Mouse (Mus musculus): ENCODE results near the gene Gm10647.

- TF ChIP-seq CTCF (IDR thresholded peaks at IDR 0.05; ENCODE audit: extremely low read depth, insufficient read depth, insufficient read length, insufficient replicate concordance) (no peak), POLR2A (IDR thresholded peaks at IDR 0.05; ENCODE audit: low read depth, low read length) (no peak)
Observed at GRCm38 (mm10) chr9:66760991-66761390, 35.8 kb upstream of the Gm10647 start.
